Mouse (Mus musculus) erythroblast, embryonic 14.5 days (primary cell): ENCODE measurements at regions not wholly inside any gene's neighbourhood (a gene's known extent, or its start where the extent isn't known, plus 50 kb on each side); places are given as distances from the start of the nearest gene placed in this dataset.

Experiments
- GATA1 ChIP-seq: IDR thresholded peaks from 2 replicates; pipeline ENCODE4 v1.6.1; 2012; ENCODE audit warnings: low read length, inconsistent platforms, mixed read lengths
- TAL1 ChIP-seq: IDR thresholded peaks from 3 replicates; pipeline ENCODE4 v1.6.1; 2012; ENCODE audit warnings: low read length, inconsistent platforms, mixed read lengths

GRCm38 (mm10) chr4:127819501-127819900, 151.2 kb downstream of the CK137956 start:
- TF ChIP-seq GATA1 (no peak), TAL1 (no peak)
